9 mouse cellular contexts compared by ENCODE assay signal in the genomic region with DNA sequence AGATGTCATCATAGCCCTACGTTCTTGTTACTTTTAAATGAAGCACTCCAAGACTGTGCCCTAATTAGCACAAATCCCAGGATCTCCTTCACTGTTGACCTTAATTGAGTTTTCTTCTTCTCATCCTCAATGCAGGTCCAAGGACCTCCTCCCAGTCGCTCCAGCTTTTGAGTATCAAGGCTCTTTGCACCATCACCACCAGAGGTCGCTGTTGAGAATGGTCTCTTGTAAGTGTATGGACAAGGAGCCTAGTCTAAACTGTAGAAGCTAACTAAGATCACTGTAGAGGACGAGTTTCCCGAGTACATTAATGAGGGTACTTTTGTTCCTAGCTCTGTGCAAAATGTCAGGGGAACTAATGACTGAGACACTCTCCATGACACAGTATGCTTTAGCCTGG. TPM values are rescaled to one million over a fixed set of nuclear protein-coding genes. Genes with fewer than 3 reads are reported as not detected.
DNase-seq lines count a peak whose midpoint lies in the region; ATAC-seq and TF ChIP-seq lines count a peak whose summit lies in the region.
"Had no signal": no experiment of that assay in that cellular context is flagged by ENCODE, and none has a peak within 500 bp of the region (broad histone marks: within the 10 kb centered on the region; RNA-seq: fewer than 3 reads in every experiment).

No protein-coding gene starts in this region.

- TF ChIP-seq CTCF in Patski (IDR thresholded peaks at IDR 0.05) = peak; percentile 76
- TF ChIP-seq CTCF in olfactory bulb, adult 2 months (IDR thresholded peaks at IDR 0.05; ENCODE audit: insufficient read depth, low read depth, low read length) = 0 out of 2 replicates have a peak, but pooled peaks have one; percentile 27

- intact Hi-C loops in gastrocnemius, postnatal 14 days (cut with DNase I; ENCODE audit: low total_unique reads) = loop anchor here (5.0 kb wide), 1 partner anchor 194 kb away; no protein-coding TSS in a partner anchor
- intact Hi-C loops in left cerebral cortex, postnatal 10 days (cut with DNase I) = no loop called here

- CTCF ChIA-PET in Patski (lab: Charles Lee) = interaction anchor here (0.8 to 5.7 kb wide), 9 partner anchors 12 to 198 kb away, joined by 3 to 54 read pairs (median 3); partner anchors contain the start of gene Ccl2

- no peak for ATAC-seq in Patski
- ATAC-seq in activated CD4-positive, CD25-positive, alpha-beta regulatory T cell, adult 4 months = no peak

- H3K27me3 ChIP-seq in Patski = peaks cover 3% of the 10 kb centered on the region

- WGBS in olfactory bulb, adult 2 months = 44% methylated on average over 5 of the region's 5 CpGs

- no peak overlapping the region for H3K27ac ChIP-seq in olfactory bulb, adult 2 months (ENCODE audit: insufficient read depth, low read depth, low read length)
- H3K27ac ChIP-seq: lung, embryonic 15.5 days had no signal

- peak; percentile 65 to 81 for DNase-seq in left cerebral cortex, adult 18-20 months (ENCODE audit: low spot score in 2 of 2)
- DNase-seq in left cerebral cortex, adult 11 months (ENCODE audit: low spot score) = no peak
- DNase-seq in Patski (ENCODE audit: low read depth, low spot score) = no peak
- DNase-seq in cerebellum, adult 11-12 months = peak; percentile 6
- peak; percentile 49 for DNase-seq in gastrocnemius, postnatal 14 days
- peak; percentile 46 to 74 for DNase-seq in left cerebral cortex, postnatal 10 days (ENCODE audit: extremely low spot score in 1 of 2, low spot score in 2 of 2)

- in situ Hi-C loops in Patski (cut with MboI; ENCODE audit: low pct_unique_long_range_greater_than_20kb) = loop anchor here (10.0 kb wide), 1 partner anchor 348 kb away; no protein-coding TSS in a partner anchor

- POLR2A ChIA-PET in Patski (lab: Charles Lee) = no interaction called here

- peaks cover 3% of the 10 kb centered on the region for H3K4me1 ChIP-seq in olfactory bulb, adult 2 months (ENCODE audit: control insufficient read depth, insufficient read depth, low read length)

- no peak overlapping the region for H3K4me3 ChIP-seq in olfactory bulb, adult 2 months (ENCODE audit: insufficient read depth, low read depth, low read length)
- H3K4me3 ChIP-seq: lung, embryonic 15.5 days had no signal

- TF ChIP-seq POLR2A in olfactory bulb, adult 2 months (IDR thresholded peaks at IDR 0.05; ENCODE audit: insufficient read depth, low read depth, low read length) = no peak

RNA-seq across cellular contexts. Expression of gene Asic2, which starts 14.9 kb away (rescaled TPM):
- total RNA-seq in left cerebral cortex, adult 18-20 months (2021) = 10 to 100 TPM; 64.6 to 65.7 TPM
- 0.04 TPM for polyA plus RNA-seq in Patski (2021)
- under 1 TPM in 1 of 2 experiments, not detected in 1; 0.06 TPM for total RNA-seq in gastrocnemius, postnatal 14 days (2021)
- 10 to 100 TPM; 82.0 to 86.5 TPM for total RNA-seq in left cerebral cortex, postnatal 10 days (2021)
- polyA plus RNA-seq in olfactory bulb, adult 2 months (2012; ENCODE audit: insufficient read depth, insufficient read length, low replicate concordance, missing spikeins) = not detected in 2 replicates
- polyA plus RNA-seq in activated CD4-positive, CD25-positive, alpha-beta regulatory T cell, adult 4 months (2017; shearing (Covaris generic)) = not detected

RNA-seq across cellular contexts. Expression of gene Ccl2, which starts 52.2 kb away (rescaled TPM):
- total RNA-seq in left cerebral cortex, adult 18-20 months (2021) = under 1 TPM in 1 of 2 experiments, not detected in 1; 0.63 TPM
- 382 TPM for polyA plus RNA-seq in Patski (2021)
- 1 to 10 TPM in 1 of 2 experiments, under 1 TPM in 1; 0.29 to 1.1 TPM for total RNA-seq in gastrocnemius, postnatal 14 days (2021)
- total RNA-seq in left cerebral cortex, postnatal 10 days (2021) = not detected
- not detected in 2 replicates for polyA plus RNA-seq in olfactory bulb, adult 2 months (2012; ENCODE audit: insufficient read depth, insufficient read length, low replicate concordance, missing spikeins)
- polyA plus RNA-seq in activated CD4-positive, CD25-positive, alpha-beta regulatory T cell, adult 4 months (2017; shearing (Covaris generic)) = not detected

RNA-seq across cellular contexts. Expression of gene Gm17268, which starts 55.2 kb away (rescaled TPM):
- total RNA-seq in left cerebral cortex, adult 18-20 months (2021) = not detected
- not detected for polyA plus RNA-seq in Patski (2021)
- total RNA-seq in gastrocnemius, postnatal 14 days (2021) = not detected
- total RNA-seq in left cerebral cortex, postnatal 10 days (2021) = not detected
- not detected in 2 replicates for polyA plus RNA-seq in olfactory bulb, adult 2 months (2012; ENCODE audit: insufficient read depth, insufficient read length, low replicate concordance, missing spikeins)
- polyA plus RNA-seq in activated CD4-positive, CD25-positive, alpha-beta regulatory T cell, adult 4 months (2017; shearing (Covaris generic)) = not detected
- polyA plus RNA-seq: lung, embryonic 15.5 days had no signal

Comparison
In these comparisons a context has a peak if more than half of its experiments do, and no peak if none do; other contexts are left out.
1. DNase-seq: peak in left cerebral cortex, adult 18-20 months (2 of 2), cerebellum, adult 11-12 months (single experiment), gastrocnemius, postnatal 14 days (single experiment) and left cerebral cortex, postnatal 10 days (2 of 2); none in left cerebral cortex, adult 11 months (single experiment) and Patski (single experiment).
2. RNA of gene Asic2, which starts 14.9 kb away (total RNA-seq): 82.0 to 86.5 TPM in left cerebral cortex, postnatal 10 days and 64.6 to 65.7 TPM in left cerebral cortex, adult 18-20 months; 0.06 TPM in gastrocnemius, postnatal 14 days; every median in the first group is over 10 times any median in the second.